Mouse (Mus musculus) c-Kit-positive CD71-positive TER-119-positive erythroid progenitor cells, embryonic 14.5 days (primary cell): ENCODE results near the gene Olfr589.
"Not testable (repeated sequence)": the region's sequence is repeated elsewhere in the genome, so short reads cannot be mapped to it uniquely, and the experiment has no call there.

Experiments used
- DNase-seq: peaks from one replicate; pipeline ENCODE4 v3.0.0-alpha.2; 2013; ENCODE audit warnings: low spot score

Gene Olfr589

GRCm38 (mm10) chr7:103156256-103156655, at the start of gene Olfr589:
Olfr589 (minus strand) TSS chr7:103156356.
- DNase-seq, result no peak

- not testable (repeated sequence) for DNase-seq
Observed at GRCm38 (mm10) chr7:103184503-103184902, 28.3 kb upstream of the Olfr589 start, which contains the start of gene Olfr592. Olfr592 (plus strand) TSS chr7:103184803.

- DNase-seq, result no peak
Observed at GRCm38 (mm10) chr7:103178240-103178639, 22.1 kb upstream of the Olfr589 start, which contains the start of gene Olfr591. Olfr591 (minus strand) TSS chr7:103178340.

GRCm38 (mm10) chr7:103169697-103170096, 13.5 kb upstream of the Olfr589 start:
- DNase-seq, result no peak

GRCm38 (mm10) chr7:103140579-103140978, 15.6 kb downstream of the Olfr589 start, which contains the start of gene Olfr588-ps1:
Olfr588-ps1 (plus strand) TSS chr7:103140879.
- DNase-seq, result no peak

- no peak for DNase-seq
Observed at GRCm38 (mm10) chr7:103125538-103125937, 30.6 kb downstream of the Olfr589 start, which contains the start of gene Olfr586. Olfr586 (minus strand) TSS chr7:103125638.

GRCm38 (mm10) chr7:103119406-103119805, 36.8 kb downstream of the Olfr589 start:
- no peak for DNase-seq
